ENCODE assay signal across 15 mouse cellular contexts in genomic region chr6:30665296-30665695, GRCm38 (mm10). TPM values are rescaled to one million over a fixed set of nuclear protein-coding genes. Genes with fewer than 3 reads are reported as not detected.
DNase-seq lines count a peak whose midpoint lies in the region; ATAC-seq and TF ChIP-seq lines count a peak whose summit lies in the region.
"Had no signal": no experiment of that assay in that cellular context is flagged by ENCODE, and none has a peak within 500 bp of the region (broad histone marks: within the 10 kb centered on the region; RNA-seq: fewer than 3 reads in every experiment).

No protein-coding gene starts in this region.

- TF ChIP-seq POLR2A in kidney, adult 2 months (IDR thresholded peaks at IDR 0.05; ENCODE audit: low read depth, low read length): no peak

- no peak overlapping the region for H3K4me3 ChIP-seq in forebrain, embryonic 13.5 days
- H3K4me3 ChIP-seq in forebrain, embryonic 14.5 days (ENCODE audit: low read depth, low read length): no peak overlapping the region
- no peak overlapping the region for H3K4me3 ChIP-seq in kidney, embryonic 15.5 days (replicated peaks)
- no peak overlapping the region for H3K4me3 ChIP-seq in kidney, adult 2 months (ENCODE audit: insufficient read depth, low read depth, low read length)
- no peak overlapping the region for H3K4me3 ChIP-seq in stomach, embryonic 14.5 days (ENCODE audit: low read depth, low read length)
- no peak overlapping the region for H3K4me3 ChIP-seq in stomach, postnatal 0 days (ENCODE audit: low read depth, low read length)
- H3K4me3 ChIP-seq: hindbrain, embryonic 15.5 days had no signal

- H3K27me3 ChIP-seq in forebrain, embryonic 13.5 days: no peaks in the 10 kb centered on the region
- no peaks in the 10 kb centered on the region for H3K27me3 ChIP-seq in forebrain, embryonic 14.5 days (replicated peaks; ENCODE audit: control insufficient read depth, insufficient read depth, low read length)
- H3K27me3 ChIP-seq in kidney, embryonic 15.5 days: no peaks in the 10 kb centered on the region
- no peaks in the 10 kb centered on the region for H3K27me3 ChIP-seq in kidney, adult 2 months (replicated peaks; ENCODE audit: control insufficient read depth, insufficient read depth, low read length)
- no peaks in the 10 kb centered on the region for H3K27me3 ChIP-seq in stomach, embryonic 14.5 days (ENCODE audit: control insufficient read depth, insufficient read depth, low read length)
- no peaks in the 10 kb centered on the region for H3K27me3 ChIP-seq in stomach, postnatal 0 days (ENCODE audit: control insufficient read depth, insufficient read depth, low read length)
- H3K27me3 ChIP-seq: hindbrain, embryonic 15.5 days; Patski had no signal

- H3K27ac ChIP-seq in forebrain, embryonic 13.5 days: peak overlapping the region; percentile 45
- no peak overlapping the region for H3K27ac ChIP-seq in forebrain, embryonic 14.5 days (ENCODE audit: low read depth, low read length)
- peak overlapping the region; percentile 73 for H3K27ac ChIP-seq in kidney, embryonic 15.5 days
- no peak overlapping the region for H3K27ac ChIP-seq in kidney, adult 2 months (ENCODE audit: insufficient read depth, low read depth, low read length)
- H3K27ac ChIP-seq in stomach, embryonic 14.5 days (ENCODE audit: low read length): peak overlapping the region; percentile 69
- H3K27ac ChIP-seq in stomach, postnatal 0 days (replicated peaks): no peak overlapping the region
- H3K27ac ChIP-seq: hindbrain, embryonic 15.5 days had no signal

- WGBS in forebrain, embryonic 13.5 days: 52% methylated on average over 4 of the region's 4 CpGs
- 63% methylated on average over 4 of the region's 4 CpGs for WGBS in forebrain, embryonic 14.5 days
- WGBS in kidney, embryonic 15.5 days: 67% methylated on average over 4 of the region's 4 CpGs
- 76% methylated on average over 4 of the region's 4 CpGs for WGBS in kidney, adult 2 months
- 14% methylated on average over 4 of the region's 4 CpGs for WGBS in stomach, embryonic 14.5 days
- WGBS in stomach, postnatal 0 days: 43% methylated on average over 4 of the region's 4 CpGs

- no peaks in the 10 kb centered on the region for H3K9me3 ChIP-seq in forebrain, embryonic 13.5 days (replicated peaks)
- no peaks in the 10 kb centered on the region for H3K9me3 ChIP-seq in forebrain, embryonic 14.5 days (replicated peaks; ENCODE audit: control insufficient read depth, low read length)
- H3K9me3 ChIP-seq in kidney, embryonic 15.5 days (replicated peaks): no peaks in the 10 kb centered on the region
- H3K9me3 ChIP-seq in stomach, embryonic 14.5 days (ENCODE audit: control insufficient read depth, low read depth, low read length): no peaks in the 10 kb centered on the region
- H3K9me3 ChIP-seq in stomach, postnatal 0 days (ENCODE audit: control insufficient read depth, low read length): no peaks in the 10 kb centered on the region
- H3K9me3 ChIP-seq: hindbrain, embryonic 15.5 days had no signal

- TF ChIP-seq EP300 in stomach, postnatal 0 days (optimal IDR thresholded peaks at IDR 0.05): no peak

- no peak overlapping the region for H3K4me2 ChIP-seq in forebrain, embryonic 13.5 days
- no peak overlapping the region for H3K4me2 ChIP-seq in forebrain, embryonic 14.5 days (ENCODE audit: low read length)
- H3K4me2 ChIP-seq in kidney, embryonic 15.5 days: no peak overlapping the region
- H3K4me2 ChIP-seq in stomach, embryonic 14.5 days (replicated peaks; ENCODE audit: low read depth, low read length): no peak overlapping the region
- no peak overlapping the region for H3K4me2 ChIP-seq in stomach, postnatal 0 days (replicated peaks; ENCODE audit: low read depth)
- H3K4me2 ChIP-seq: hindbrain, embryonic 15.5 days had no signal

- H3K9ac ChIP-seq in forebrain, embryonic 13.5 days: no peak overlapping the region
- H3K9ac ChIP-seq in forebrain, embryonic 14.5 days (ENCODE audit: low read length): no peak overlapping the region
- H3K9ac ChIP-seq in kidney, embryonic 15.5 days: no peak overlapping the region
- H3K9ac ChIP-seq in stomach, embryonic 14.5 days (replicated peaks; ENCODE audit: low read depth, low read length): no peak overlapping the region
- H3K9ac ChIP-seq in stomach, postnatal 0 days (ENCODE audit: low read length): no peak overlapping the region
- H3K9ac ChIP-seq: hindbrain, embryonic 15.5 days had no signal

- DNase-seq in forebrain, embryonic 14.5 days (ENCODE audit: low spot score): no peak
- DNase-seq in kidney, adult 2 months: no peak
- no peak for DNase-seq in stomach, postnatal 0 days (ENCODE audit: low spot score)
- no peak for DNase-seq in gastrocnemius, adult 18-20 months (ENCODE audit: low spot score)
- DNase-seq in retina, postnatal 1 day: no peak
- DNase-seq: B cell, adult 2 months; cerebellum, postnatal 14 days; right cerebral cortex, postnatal 4 days; thymus, adult 18-20 months had no signal

- peaks cover 37% of the 10 kb centered on the region for H3K4me1 ChIP-seq in forebrain, embryonic 13.5 days
- H3K4me1 ChIP-seq in forebrain, embryonic 14.5 days (ENCODE audit: control insufficient read depth, insufficient read depth, low read length): peaks cover 10% of the 10 kb centered on the region
- peaks cover 40% of the 10 kb centered on the region for H3K4me1 ChIP-seq in kidney, embryonic 15.5 days
- no peaks in the 10 kb centered on the region for H3K4me1 ChIP-seq in kidney, adult 2 months (ENCODE audit: control insufficient read depth, insufficient read depth, low read length)
- peaks cover 14% of the 10 kb centered on the region; the same call in 1 of the 2 replicates for H3K4me1 ChIP-seq in stomach, embryonic 14.5 days (ENCODE audit: control insufficient read depth, insufficient read depth, low read length)
- no peaks in the 10 kb centered on the region for H3K4me1 ChIP-seq in stomach, postnatal 0 days (replicated peaks; ENCODE audit: control insufficient read depth, insufficient read depth)

- TF ChIP-seq CTCF in kidney, adult 2 months (conservative IDR thresholded peaks at IDR 0.05; ENCODE audit: insufficient read depth, insufficient read length, low read depth, low read length): no peak
- no peak for TF ChIP-seq CTCF in stomach, postnatal 0 days (IDR thresholded peaks at IDR 0.05; ENCODE audit: low read depth)

- no peak for ATAC-seq in forebrain, embryonic 13.5 days
- ATAC-seq in forebrain, embryonic 14.5 days: no peak
- no peak for ATAC-seq in kidney, embryonic 15.5 days (replicated peaks; ENCODE audit: low FRiP score)
- no peak for ATAC-seq in stomach, embryonic 14.5 days (ENCODE audit: insufficient number of reproducible peaks, insufficient read depth, low FRiP score, low read depth)
- no peak for ATAC-seq in stomach, postnatal 0 days (ENCODE audit: low FRiP score, low TSS enrichment)
- ATAC-seq: Patski had no signal

- H3K36me3 ChIP-seq in forebrain, embryonic 13.5 days (ENCODE audit: poor library complexity, severe bottlenecking): peaks cover 6% of the 10 kb centered on the region; the same call in 1 of the 2 replicates
- no peaks in the 10 kb centered on the region for H3K36me3 ChIP-seq in forebrain, embryonic 14.5 days (ENCODE audit: control insufficient read depth, insufficient read depth, low read length)
- no peaks in the 10 kb centered on the region; the same call in 1 of the 2 replicates for H3K36me3 ChIP-seq in kidney, embryonic 15.5 days
- H3K36me3 ChIP-seq in kidney, adult 2 months (ENCODE audit: control insufficient read depth, insufficient read depth, low read length): no peaks in the 10 kb centered on the region
- H3K36me3 ChIP-seq in stomach, embryonic 14.5 days (ENCODE audit: control insufficient read depth, insufficient read depth, low read length): no peaks in the 10 kb centered on the region
- no peaks in the 10 kb centered on the region for H3K36me3 ChIP-seq in stomach, postnatal 0 days (ENCODE audit: control insufficient read depth, insufficient read depth, low read length)
- H3K36me3 ChIP-seq: hindbrain, embryonic 15.5 days had no signal

RNA-seq across cellular contexts. Expression of gene Cpa1, which starts 26.3 kb away (rescaled TPM):
- 0.96 and 1.3 TPM in 2 replicates for polyA plus RNA-seq in forebrain, embryonic 13.5 days (2015; fragmentation: Nextera tagmentation; extraction: Ambion mirVana)
- polyA plus RNA-seq in forebrain, embryonic 14.5 days (2014; fragmentation: Nextera tagmentation; extraction: Ambion mirVana): 0.58 and 1.5 TPM in 2 replicates
- 1.8 and 3.0 TPM in 2 replicates for polyA plus RNA-seq in kidney, embryonic 15.5 days (2015; fragmentation: Nextera tagmentation; extraction: Ambion mirVana)
- 0.11 TPM in 1 of 2 replicates, not detected in the other for polyA plus RNA-seq in kidney, adult 2 months (2012; rRNA removed)
- polyA plus RNA-seq in stomach, embryonic 14.5 days (2014; fragmentation: Nextera tagmentation; extraction: Ambion mirVana): 1.5 and 116 TPM in 2 replicates
- 1.3 and 1.5 TPM in 2 replicates for polyA plus RNA-seq in stomach, postnatal 0 days (2015; fragmentation: Nextera tagmentation; extraction: Ambion mirVana)
- not detected for total RNA-seq in gastrocnemius, adult 18-20 months (2021)
- total RNA-seq: layer of hippocampus, postnatal 25 days had no signal
- polyA plus RNA-seq: Patski had no signal

RNA-seq across cellular contexts. Expression of gene Cep41, which starts 28.3 kb away (rescaled TPM):
- 19.5 and 19.6 TPM in 2 replicates for polyA plus RNA-seq in forebrain, embryonic 13.5 days (2015; fragmentation: Nextera tagmentation; extraction: Ambion mirVana)
- polyA plus RNA-seq in forebrain, embryonic 14.5 days (2014; fragmentation: Nextera tagmentation; extraction: Ambion mirVana): 15.6 and 16.6 TPM in 2 replicates
- polyA plus RNA-seq in kidney, embryonic 15.5 days (2015; fragmentation: Nextera tagmentation; extraction: Ambion mirVana): 23.5 and 24.9 TPM in 2 replicates
- polyA plus RNA-seq in kidney, adult 2 months (2012; rRNA removed): 2.6 and 2.9 TPM in 2 replicates
- polyA plus RNA-seq in stomach, embryonic 14.5 days (2014; fragmentation: Nextera tagmentation; extraction: Ambion mirVana): 10.8 and 12.9 TPM in 2 replicates
- 4.0 and 4.7 TPM in 2 replicates for polyA plus RNA-seq in stomach, postnatal 0 days (2015; fragmentation: Nextera tagmentation; extraction: Ambion mirVana)
- total RNA-seq in gastrocnemius, adult 18-20 months (2021): under 1 TPM; 0.78 to 0.80 TPM

RNA-seq across cellular contexts. Expression of gene Cpa5, which starts 54.5 kb away (rescaled TPM):
- polyA plus RNA-seq in forebrain, embryonic 13.5 days (2015; fragmentation: Nextera tagmentation; extraction: Ambion mirVana): 0.10 and 0.14 TPM in 2 replicates
- 0.10 TPM in 2 replicates for polyA plus RNA-seq in forebrain, embryonic 14.5 days (2014; fragmentation: Nextera tagmentation; extraction: Ambion mirVana)
- polyA plus RNA-seq in kidney, embryonic 15.5 days (2015; fragmentation: Nextera tagmentation; extraction: Ambion mirVana): 0.40 and 0.66 TPM in 2 replicates
- not detected in 2 replicates for polyA plus RNA-seq in kidney, adult 2 months (2012; rRNA removed)
- polyA plus RNA-seq in stomach, embryonic 14.5 days (2014; fragmentation: Nextera tagmentation; extraction: Ambion mirVana): 0.13 and 0.15 TPM in 2 replicates
- polyA plus RNA-seq in stomach, postnatal 0 days (2015; fragmentation: Nextera tagmentation; extraction: Ambion mirVana): 0.16 and 0.18 TPM in 2 replicates
- total RNA-seq in gastrocnemius, adult 18-20 months (2021): not detected
- total RNA-seq: layer of hippocampus, postnatal 25 days had no signal
- polyA plus RNA-seq: hindbrain, embryonic 15.5 days had no signal

RNA-seq across cellular contexts. Expression of gene Mest, which starts 58.1 kb away (rescaled TPM):
- polyA plus RNA-seq in forebrain, embryonic 13.5 days (2015; fragmentation: Nextera tagmentation; extraction: Ambion mirVana): 443 and 547 TPM in 2 replicates
- polyA plus RNA-seq in forebrain, embryonic 14.5 days (2014; fragmentation: Nextera tagmentation; extraction: Ambion mirVana): 409 and 464 TPM in 2 replicates
- polyA plus RNA-seq in kidney, embryonic 15.5 days (2015; fragmentation: Nextera tagmentation; extraction: Ambion mirVana): 2,036 and 2,131 TPM in 2 replicates
- 8.4 and 16.5 TPM in 2 replicates for polyA plus RNA-seq in kidney, adult 2 months (2012; rRNA removed)
- 1,146 and 1,247 TPM in 2 replicates for polyA plus RNA-seq in stomach, embryonic 14.5 days (2014; fragmentation: Nextera tagmentation; extraction: Ambion mirVana)
- 156 and 168 TPM in 2 replicates for polyA plus RNA-seq in stomach, postnatal 0 days (2015; fragmentation: Nextera tagmentation; extraction: Ambion mirVana)
- 1 to 10 TPM; 1.8 to 3.2 TPM for total RNA-seq in gastrocnemius, adult 18-20 months (2021)

Comparison
In these comparisons a context has a peak if more than half of its experiments do, and no peak if none do; other contexts are left out.
1. H3K27ac ChIP-seq: peak in forebrain, embryonic 13.5 days (single experiment), kidney, embryonic 15.5 days (single experiment) and stomach, embryonic 14.5 days (single experiment); none in forebrain, embryonic 14.5 days (single experiment), kidney, adult 2 months (single experiment) and stomach, postnatal 0 days (single experiment).